Mouse (Mus musculus) forebrain, postnatal 0 days (tissue): ENCODE measurements around the gene Mccc1. TPM values are rescaled to one million over a fixed set of nuclear protein-coding genes. Genes with fewer than 3 reads are reported as not detected.

Source experiments
- ATAC-seq: fragments of 200-750 bp; cut with Nextera tagmentation; 2 replicates; pipeline ENCODE4 v1.8.0; 2017; ENCODE audit warnings: mild to moderate bottlenecking, moderate library complexity
- DNase-seq: peaks from one replicate; pipeline ENCODE4 v3.0.0-alpha.2; 2015
- H3K27ac ChIP-seq: fragments of 300-500 bp; sonication (generic); 2 replicates; pipeline ENCODE4 v1.5.1; 2014; ENCODE audit warnings: low read depth, mild to moderate bottlenecking, antibody characterized with exemption, low read length, moderate library complexity, mixed read lengths
- H3K27me3 ChIP-seq: fragments of 300-500 bp; sonication (generic); 2 replicates; pipeline ENCODE4 v1.6.1; 2014; ENCODE audit warnings: mild to moderate bottlenecking, low read length, mixed read lengths; ENCODE audit not compliant: insufficient read depth
- H3K36me3 ChIP-seq: fragments of 300-500 bp; sonication (generic); 2 replicates; pipeline ENCODE4 v1.6.1; 2014; ENCODE audit warnings: mild to moderate bottlenecking, moderate library complexity; ENCODE audit not compliant: insufficient read depth
- H3K4me1 ChIP-seq: fragments of 300-500 bp; sonication (generic); 2 replicates; pipeline ENCODE4 v1.6.1; 2014; ENCODE audit warnings: antibody characterized with exemption; ENCODE audit not compliant: insufficient read depth
- H3K4me2 ChIP-seq: fragments of 300-500 bp; sonication (generic); 2 replicates; pipeline ENCODE4 v1.6.1; 2014; ENCODE audit warnings: low read depth, mild to moderate bottlenecking, moderate library complexity
- H3K4me3 ChIP-seq: fragments of 300-500 bp; sonication (generic); 2 replicates; pipeline ENCODE4 v1.5.1; 2014; ENCODE audit warnings: low read depth, low read length, mixed read lengths
- H3K9ac ChIP-seq: fragments of 300-500 bp; sonication (generic); 2 replicates; pipeline ENCODE4 v1.6.1; 2014; ENCODE audit warnings: mild to moderate bottlenecking
- H3K9me3 ChIP-seq: fragments of 300-500 bp; sonication (generic); 2 replicates; pipeline ENCODE4 v1.6.1; 2016; ENCODE audit warnings: low read length
- CTCF ChIP-seq: sonication (generic); IDR thresholded peaks from 2 replicates; pipeline ENCODE4 v1.5.1; 2016; ENCODE audit warnings: antibody characterized with exemption, control low read depth, low read depth
- WGBS: fragments of 180-500 bp; shearing (Covaris S2); extraction: QIAGEN DNeasy Blood & Tissue Kit; methylation state at CpG from one replicate; pipeline ENCODE4 v1.1.7; 2014; 5-methylcytosine and 5-hydroxymethylcytosine counted together
- polyA plus RNA-seq: library from polyadenylated mRNA; unstranded; fragments of >200 nt; fragmentation: Nextera tagmentation; extraction: Ambion mirVana; gene quantifications from 2 replicates; pipeline ENCODE4 v1.2.1, GENCODE M21; 2015
- total RNA-seq: library from RNA; depleted of rRNA; stranded (reverse); fragments of >200 nt; gene quantifications from 2 replicates; pipeline ENCODE4 v1.2.3, GENCODE M21; 2014

Gene Mccc1
- total and polyA plus RNA-seq, 2 experiments from 2014 or later: 5.9 to 13.7 TPM

DNA sequence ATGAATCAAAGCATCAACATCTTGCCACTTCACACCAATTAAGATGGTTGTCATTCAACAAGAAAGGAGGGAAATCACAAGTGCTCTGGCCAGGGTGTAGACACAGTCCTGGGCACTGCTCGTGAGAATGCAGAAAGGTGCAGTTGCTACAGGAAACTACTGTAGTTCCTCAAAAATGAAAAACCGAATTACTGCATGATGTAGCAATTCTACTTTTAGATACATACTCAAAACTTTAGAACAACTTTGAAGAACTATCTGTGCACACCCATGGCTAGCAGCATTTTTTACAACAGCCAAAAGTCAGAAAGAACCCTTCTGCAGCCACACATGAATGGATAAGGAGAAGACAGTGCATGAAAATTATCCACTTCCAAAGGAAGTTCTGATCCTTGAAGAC lies 34.0 kb downstream of the Mccc1 start:
- WGBS: 88% methylated on average over 2 of the region's 2 CpGs
- no peak overlapping the region for H3K9ac ChIP-seq
- no peak overlapping the region for H3K27ac ChIP-seq
- no peaks in the 10 kb centered on the region for H3K4me1 ChIP-seq
- TF ChIP-seq CTCF: no peak
- H3K9me3 ChIP-seq: no peaks in the 10 kb centered on the region
- DNase-seq (no peak), ATAC-seq (no peak)
- H3K36me3 ChIP-seq: peaks cover 24% of the 10 kb centered on the region
- no peak overlapping the region for H3K4me3 ChIP-seq
- no peak overlapping the region for H3K4me2 ChIP-seq
- no peaks in the 10 kb centered on the region for H3K27me3 ChIP-seq

DNA sequence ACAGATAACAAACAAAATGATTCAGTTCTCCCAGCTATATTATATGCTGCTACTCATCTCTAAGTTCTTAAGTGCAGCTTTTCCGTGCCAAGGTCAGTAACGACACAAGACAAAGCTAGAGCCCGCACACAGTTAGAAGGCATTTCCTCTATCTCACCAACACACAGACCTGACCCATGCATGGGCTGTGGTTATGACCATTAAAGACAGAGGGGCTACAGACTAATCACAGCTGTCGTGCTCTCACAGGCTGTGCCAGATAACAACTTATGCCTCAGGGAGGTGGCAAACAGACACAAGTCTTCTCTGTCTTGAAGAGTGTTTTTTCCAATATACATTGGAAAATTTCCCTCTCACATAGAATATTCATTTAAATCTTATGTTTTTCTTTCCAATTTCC lies 35.5 kb downstream of the Mccc1 start:
- TF ChIP-seq CTCF: no peak
- H3K9me3 ChIP-seq: no peaks in the 10 kb centered on the region
- no peaks in the 10 kb centered on the region for H3K27me3 ChIP-seq
- no peak overlapping the region for H3K4me2 ChIP-seq
- ATAC-seq (no peak), DNase-seq (no peak)
- H3K36me3 ChIP-seq: peaks cover 30% of the 10 kb centered on the region
- no peak overlapping the region for H3K9ac ChIP-seq
- H3K27ac ChIP-seq: no peak overlapping the region
- 91% methylated on average over 4 of the region's 4 CpGs for WGBS
- no peaks in the 10 kb centered on the region for H3K4me1 ChIP-seq
- H3K4me3 ChIP-seq: no peak overlapping the region

DNA sequence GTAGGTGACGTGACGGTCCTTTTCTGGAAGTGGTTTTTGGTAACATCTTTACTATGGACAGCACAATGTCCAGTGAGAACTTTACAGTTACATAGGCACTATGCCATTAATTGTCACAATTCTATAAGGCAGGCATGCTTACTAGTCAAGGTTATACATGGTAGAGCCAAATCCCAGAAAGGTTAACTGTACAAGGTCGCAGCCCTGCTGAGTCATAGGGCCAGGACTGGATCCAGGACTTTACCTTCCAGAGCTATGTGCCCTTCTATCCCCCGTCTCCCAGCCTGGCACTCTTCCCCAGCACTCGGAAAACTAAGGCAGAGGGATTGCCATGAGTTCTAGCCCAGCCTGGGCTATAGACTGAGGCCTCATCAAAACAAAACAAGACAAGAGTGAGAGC lies 36.6 kb downstream of the Mccc1 start:
- no peak overlapping the region for H3K27ac ChIP-seq
- DNase-seq: no peak
- no peaks in the 10 kb centered on the region for H3K27me3 ChIP-seq
- WGBS: 94% methylated on average over 5 of the region's 5 CpGs
- no peaks in the 10 kb centered on the region for H3K9me3 ChIP-seq
- no peak overlapping the region for H3K4me2 ChIP-seq
- no peaks in the 10 kb centered on the region for H3K4me1 ChIP-seq
- no peak overlapping the region for H3K4me3 ChIP-seq
- no peak for ATAC-seq
- TF ChIP-seq CTCF: no peak
- peaks cover 27% of the 10 kb centered on the region for H3K36me3 ChIP-seq
- no peak overlapping the region for H3K9ac ChIP-seq

DNA sequence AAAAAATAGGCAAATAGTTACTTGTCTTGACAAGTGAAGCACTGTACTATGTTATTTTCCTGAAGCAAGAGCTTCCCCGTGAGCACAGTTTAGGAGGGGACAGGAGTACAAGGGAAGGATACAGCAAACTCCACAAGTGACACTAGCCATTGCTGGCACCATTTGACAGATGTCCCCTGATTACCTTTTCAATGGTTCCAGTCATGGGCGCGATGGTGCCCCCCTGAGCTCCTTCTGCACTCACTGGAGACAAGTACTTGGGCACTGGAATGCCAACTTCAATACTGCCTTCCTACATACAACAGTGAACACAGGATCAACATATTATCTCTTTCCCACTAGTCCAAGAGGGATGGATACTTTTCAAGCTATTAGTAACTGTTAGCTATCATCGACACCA lies 37.1 kb downstream of the Mccc1 start:
- no peak for DNase-seq
- H3K4me3 ChIP-seq: no peak overlapping the region
- no peak overlapping the region for H3K4me2 ChIP-seq
- H3K27ac ChIP-seq: no peak overlapping the region
- ATAC-seq: no peak
- no peak overlapping the region for H3K9ac ChIP-seq
- H3K9me3 ChIP-seq: no peaks in the 10 kb centered on the region
- 93% methylated on average over 4 of the region's 4 CpGs for WGBS
- H3K4me1 ChIP-seq: no peaks in the 10 kb centered on the region
- H3K36me3 ChIP-seq: peaks cover 25% of the 10 kb centered on the region
- TF ChIP-seq CTCF: no peak
- no peaks in the 10 kb centered on the region for H3K27me3 ChIP-seq

DNA sequence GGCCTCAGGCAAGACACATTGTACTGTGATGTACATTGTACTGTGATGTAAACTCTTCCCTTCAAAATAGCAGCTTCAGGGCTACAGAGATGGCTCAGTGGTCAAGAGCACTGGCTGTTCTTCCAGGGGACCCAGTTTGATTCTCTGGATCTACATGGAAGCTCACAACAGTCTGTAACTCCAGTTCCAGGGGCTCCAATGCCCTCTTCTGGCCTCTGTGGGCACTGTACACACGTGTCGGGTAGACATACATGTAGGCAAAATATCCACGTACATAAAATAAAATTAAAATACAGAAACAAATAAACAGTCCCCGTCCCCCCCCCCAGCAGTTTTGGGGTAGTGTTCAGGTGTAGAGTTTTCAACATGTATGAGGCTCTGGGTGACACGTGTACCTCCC lies 37.5 kb downstream of the Mccc1 start:
- WGBS: 90% methylated on average over 5 of the region's 5 CpGs
- ATAC-seq: no peak

DNA sequence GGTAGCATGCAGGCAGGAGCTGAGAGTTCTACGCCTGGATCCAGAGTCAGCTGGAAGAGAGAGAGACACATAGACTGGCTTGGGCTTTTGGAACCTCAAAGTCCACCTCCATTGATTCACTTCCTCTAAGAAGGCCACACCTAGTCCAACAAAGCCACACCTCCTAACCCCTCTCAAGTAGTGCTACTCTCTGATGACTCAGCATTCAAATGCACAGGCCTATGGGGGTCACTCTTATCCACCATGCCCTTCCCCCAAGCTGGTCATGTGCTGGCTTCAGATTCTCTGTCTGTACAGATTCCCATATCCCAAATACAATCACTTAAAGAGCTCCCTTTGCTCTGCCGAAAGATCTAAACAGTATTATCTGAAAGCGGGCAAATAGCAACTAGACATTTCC lies 43.2 kb downstream of the Mccc1 start:
- TF ChIP-seq CTCF: no peak
- Histone ChIP-seq H3K9me3 (no peaks in the 10 kb centered on the region), H3K4me1 (no peaks in the 10 kb centered on the region), H3K27ac (no peak overlapping the region), H3K4me2 (no peak overlapping the region), H3K9ac (no peak overlapping the region), H3K36me3 (peaks cover 10% of the 10 kb centered on the region; the same call in 1 of the 2 replicates), H3K4me3 (no peak overlapping the region), H3K27me3 (no peaks in the 10 kb centered on the region)
- WGBS: 93% methylated on average over 3 of the region's 3 CpGs
- ATAC-seq: no peak
- no peak for DNase-seq

More for the DNA sequence above, 37.5 kb downstream of the Mccc1 start:
- no peak for TF ChIP-seq CTCF
- H3K27me3 ChIP-seq: no peaks in the 10 kb centered on the region
- H3K9ac ChIP-seq: no peak overlapping the region
- H3K4me2 ChIP-seq: no peak overlapping the region
- no peaks in the 10 kb centered on the region for H3K4me1 ChIP-seq
- no peaks in the 10 kb centered on the region for H3K9me3 ChIP-seq
- H3K36me3 ChIP-seq: peaks cover 25% of the 10 kb centered on the region
- no peak overlapping the region for H3K27ac ChIP-seq
- DNase-seq: no peak
- no peak overlapping the region for H3K4me3 ChIP-seq

DNA sequence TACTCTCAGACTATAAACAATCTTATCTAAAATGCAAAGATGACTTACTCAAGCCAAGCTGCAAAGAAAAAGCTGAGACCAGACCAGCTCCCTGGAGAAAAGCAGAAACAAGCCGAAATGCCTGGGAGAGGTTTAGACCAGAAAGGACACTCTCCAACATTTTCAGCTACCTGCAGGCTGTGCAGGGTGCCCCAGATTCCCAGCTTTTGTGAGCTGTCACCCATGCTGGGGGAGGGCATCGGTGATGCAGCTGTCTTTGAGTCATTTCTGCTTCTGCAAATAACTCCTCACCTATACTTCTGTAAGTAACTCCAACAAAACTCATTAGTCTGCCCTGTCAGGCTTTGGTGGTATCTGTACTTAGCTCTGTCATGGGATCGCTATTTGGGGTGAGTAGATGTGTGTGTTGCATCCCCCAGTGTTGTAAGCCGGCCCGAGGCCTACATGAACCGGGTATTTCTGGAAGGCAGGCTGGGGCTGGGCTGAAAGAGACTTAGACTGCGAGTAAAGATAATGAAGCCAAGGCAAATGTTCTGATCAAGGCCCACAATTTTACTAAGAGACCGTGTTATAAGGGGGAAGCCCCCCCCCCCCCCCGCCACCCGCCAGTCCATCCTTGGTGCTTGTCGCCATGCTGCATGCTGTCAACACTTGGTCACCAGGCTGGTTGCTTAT lies 45.4 kb downstream of the Mccc1 start:
- Histone ChIP-seq H3K4me2 (no peak overlapping the region), H3K9ac (no peak overlapping the region), H3K27ac (no peak overlapping the region), H3K4me3 (no peak overlapping the region), H3K36me3 (no peaks in the 10 kb centered on the region; the same call in 1 of the 2 replicates), H3K27me3 (no peaks in the 10 kb centered on the region), H3K9me3 (no peaks in the 10 kb centered on the region), H3K4me1 (no peaks in the 10 kb centered on the region)
- DNase-seq (no peak), ATAC-seq (no peak)
- 92% methylated on average over 11 of the region's 11 CpGs for WGBS
- no peak for TF ChIP-seq CTCF

DNA sequence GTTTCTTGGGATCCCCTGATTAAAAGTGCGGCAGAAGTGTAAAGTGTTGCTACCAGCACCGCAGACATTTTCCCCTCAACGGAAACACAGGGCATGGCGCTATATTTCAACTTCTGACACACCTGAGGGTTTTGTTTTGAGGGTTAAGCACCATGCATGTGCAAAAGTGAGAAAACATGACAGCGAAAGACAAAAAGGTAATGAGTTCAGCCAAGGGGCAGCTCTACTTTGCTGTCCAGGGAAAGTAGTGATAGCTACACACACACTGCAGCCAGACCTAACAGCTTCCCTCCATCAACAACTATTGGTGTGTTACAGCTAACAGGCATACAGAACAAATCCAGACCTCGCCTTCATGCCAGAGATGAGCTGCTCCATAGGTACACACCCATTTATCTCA lies 46.7 kb downstream of the Mccc1 start:
- Histone ChIP-seq H3K4me3 (no peak overlapping the region), H3K9ac (no peak overlapping the region), H3K4me2 (no peak overlapping the region), H3K4me1 (no peaks in the 10 kb centered on the region), H3K27me3 (no peaks in the 10 kb centered on the region), H3K9me3 (no peaks in the 10 kb centered on the region), H3K27ac (no peak overlapping the region), H3K36me3 (no peaks in the 10 kb centered on the region; the same call in 1 of the 2 replicates)
- ATAC-seq (no peak), DNase-seq (no peak)
- TF ChIP-seq CTCF: no peak
- WGBS: 93% methylated on average over 6 of the region's 6 CpGs
